Mouse (Mus musculus) kidney, postnatal 0 days (tissue): ENCODE data around the gene Hoxa7. TPM values are rescaled to one million over a fixed set of nuclear protein-coding genes. Genes with fewer than 3 reads are reported as not detected.

ENCODE experiments used
- ATAC-seq: fragments of 200-750 bp; cut with Nextera tagmentation; replicated peaks from 2 replicates; pipeline ENCODE4 v1.8.0; 2017; ENCODE audit warnings: low read depth, moderate number of reproducible peaks, moderate TSS enrichment, moderate library complexity; ENCODE audit not compliant: low FRiP score
- DNase-seq: peaks from one replicate; pipeline ENCODE4 v3.0.0-alpha.2; 2016; ENCODE audit warnings: low spot score
- H3K27ac ChIP-seq: fragments of 300-500 bp; sonication (generic); 2 replicates; pipeline ENCODE4 v1.5.1; 2014; ENCODE audit warnings: mild to moderate bottlenecking
- H3K27me3 ChIP-seq: fragments of 300-500 bp; sonication (generic); 2 replicates; pipeline ENCODE4 v1.6.1; 2014; ENCODE audit warnings: low read length, mixed read lengths; ENCODE audit not compliant: insufficient read depth
- H3K36me3 ChIP-seq: fragments of 300-500 bp; sonication (generic); 2 replicates; pipeline ENCODE4 v1.6.1; 2014; ENCODE audit warnings: low read length, mixed read lengths; ENCODE audit not compliant: insufficient read depth
- H3K4me1 ChIP-seq: fragments of 300-500 bp; sonication (generic); replicated peaks from 2 replicates; pipeline ENCODE4 v1.6.1; 2014; ENCODE audit warnings: antibody characterized with exemption, low read length, mixed read lengths; ENCODE audit not compliant: insufficient read depth
- H3K4me2 ChIP-seq: fragments of 300-500 bp; sonication (generic); 2 replicates; pipeline ENCODE4 v1.6.1; 2014; ENCODE audit warnings: mild to moderate bottlenecking, low read length, moderate library complexity, mixed read lengths
- H3K4me3 ChIP-seq: fragments of 300-500 bp; sonication (generic); replicated peaks from 2 replicates; pipeline ENCODE4 v1.5.1; 2014; ENCODE audit warnings: low read depth, low read length
- H3K9ac ChIP-seq: fragments of 300-500 bp; sonication (generic); 2 replicates; pipeline ENCODE4 v1.6.1; 2014; ENCODE audit warnings: low read depth, low read length
- H3K9me3 ChIP-seq: fragments of 300-500 bp; sonication (generic); replicated peaks from 2 replicates; pipeline ENCODE4 v1.6.1; 2016; ENCODE audit warnings: low read length, inconsistent platforms, mixed read lengths
- CTCF ChIP-seq: IDR thresholded peaks from 2 replicates; pipeline ENCODE4 v1.5.1; 2016; ENCODE audit warnings: antibody characterized with exemption, low read depth, mild to moderate bottlenecking, moderate library complexity
- WGBS: fragments of 180-500 bp; shearing (Covaris S2); extraction: QIAGEN DNeasy Blood & Tissue Kit; methylation state at CpG from one replicate; pipeline ENCODE4 v1.1.7; 2014; 5-methylcytosine and 5-hydroxymethylcytosine counted together
- polyA plus RNA-seq: library from polyadenylated mRNA; unstranded; fragments of >200 nt; fragmentation: Nextera tagmentation; extraction: Ambion mirVana; gene quantifications from 2 replicates; pipeline ENCODE4 v1.2.1, GENCODE M21; 2015

Gene Hoxa7
- polyA plus RNA-seq, 1 experiment from 2014 or later, result 29.7 TPM

DNA sequence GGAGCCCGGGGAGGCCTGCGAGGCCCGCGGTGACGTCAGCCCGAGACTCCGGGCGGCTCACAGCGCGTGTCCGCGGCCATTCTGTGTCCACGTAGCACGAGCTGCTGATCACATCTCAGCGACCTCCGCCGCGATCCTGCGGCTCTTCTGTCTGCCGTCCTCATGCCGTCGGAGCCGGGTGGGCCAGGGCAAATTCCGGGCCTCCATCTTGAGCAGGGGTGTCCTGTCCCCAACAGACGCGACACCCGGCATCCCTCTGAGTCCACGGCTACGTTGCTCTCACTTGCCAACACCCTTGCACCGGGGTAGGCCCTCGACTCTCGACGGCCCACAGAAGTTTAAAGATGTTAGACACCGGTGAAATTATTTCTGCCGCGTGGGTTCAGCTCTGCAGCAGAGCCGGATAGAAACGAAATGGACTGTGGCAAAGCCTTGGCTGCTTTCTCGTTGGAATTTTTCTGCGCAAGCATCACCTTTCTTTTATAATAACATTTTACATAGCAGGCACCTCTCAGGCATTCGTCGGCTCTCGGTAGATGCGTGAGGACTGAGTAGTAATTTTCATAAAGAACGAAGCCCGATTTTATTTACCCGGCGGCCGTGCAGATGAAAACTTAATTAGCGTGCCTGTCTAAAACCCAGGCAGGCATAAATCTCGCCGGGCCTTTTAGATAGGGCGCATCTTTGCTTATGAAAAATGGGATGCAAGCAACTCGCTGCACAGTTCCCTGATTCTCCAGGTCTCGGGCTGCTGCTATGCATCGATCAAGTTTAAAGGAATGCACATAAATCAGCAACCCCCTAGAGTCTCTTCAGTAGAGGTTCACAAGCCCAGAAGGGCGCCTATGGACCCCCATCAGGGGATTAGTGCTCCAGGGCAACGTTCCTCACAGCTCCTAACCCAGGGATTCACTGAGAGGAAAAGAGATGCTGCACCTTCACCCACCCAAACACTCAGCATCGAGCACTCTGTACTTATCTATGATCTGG, 32.2 kb upstream of the Hoxa7 start:
- H3K9ac ChIP-seq, result no peak overlapping the region
- 6% methylated on average over 59 of the region's 59 CpGs for WGBS
- DNase-seq, result peak; percentile 44
- no peak for TF ChIP-seq CTCF
- H3K4me1 ChIP-seq, result peaks cover 14% of the 10 kb centered on the region
- H3K36me3 ChIP-seq, result no peaks in the 10 kb centered on the region
- H3K4me2 ChIP-seq, result peak overlapping the region; percentile 43
- no peaks in the 10 kb centered on the region for H3K9me3 ChIP-seq
- H3K4me3 ChIP-seq, result peak overlapping the region; percentile 20
- peaks cover 44% of the 10 kb centered on the region for H3K27me3 ChIP-seq
- no peak overlapping the region for H3K27ac ChIP-seq
- no peak for ATAC-seq

GRCm38 (mm10) chr6:52252775-52253376, 31.2 kb upstream of the Hoxa7 start:
- no peaks in the 10 kb centered on the region for H3K9me3 ChIP-seq
- H3K27me3 ChIP-seq, result peaks cover 36% of the 10 kb centered on the region
- no peak for TF ChIP-seq CTCF
- 20% methylated on average over 35 of the region's 35 CpGs for WGBS
- ATAC-seq, result 0 out of 2 replicates have a peak, but pooled peaks have one; percentile 21
- no peak overlapping the region for H3K27ac ChIP-seq
- H3K4me1 ChIP-seq, result peaks cover 19% of the 10 kb centered on the region
- no peaks in the 10 kb centered on the region for H3K36me3 ChIP-seq
- no peak overlapping the region for H3K9ac ChIP-seq
- H3K4me3 ChIP-seq, result peak overlapping the region; percentile 20
- no peak for DNase-seq
- peak overlapping the region; percentile 43 for H3K4me2 ChIP-seq

- H3K9ac ChIP-seq, result no peak overlapping the region
- WGBS, result 49% methylated on average over 24 of the region's 24 CpGs
- H3K4me1 ChIP-seq, result peaks cover 22% of the 10 kb centered on the region
- no peak overlapping the region for H3K4me3 ChIP-seq
- DNase-seq (no peak), ATAC-seq (no peak)
- no peak overlapping the region for H3K27ac ChIP-seq
- TF ChIP-seq CTCF, result no peak
- no peaks in the 10 kb centered on the region for H3K9me3 ChIP-seq
- H3K36me3 ChIP-seq, result no peaks in the 10 kb centered on the region
- no peak overlapping the region; the same call in 1 of the 2 replicates for H3K4me2 ChIP-seq
- H3K27me3 ChIP-seq, result peaks cover 36% of the 10 kb centered on the region
Observed at GRCm38 (mm10) chr6:52252016-52252774, 30.5 kb upstream of the Hoxa7 start.

DNA sequence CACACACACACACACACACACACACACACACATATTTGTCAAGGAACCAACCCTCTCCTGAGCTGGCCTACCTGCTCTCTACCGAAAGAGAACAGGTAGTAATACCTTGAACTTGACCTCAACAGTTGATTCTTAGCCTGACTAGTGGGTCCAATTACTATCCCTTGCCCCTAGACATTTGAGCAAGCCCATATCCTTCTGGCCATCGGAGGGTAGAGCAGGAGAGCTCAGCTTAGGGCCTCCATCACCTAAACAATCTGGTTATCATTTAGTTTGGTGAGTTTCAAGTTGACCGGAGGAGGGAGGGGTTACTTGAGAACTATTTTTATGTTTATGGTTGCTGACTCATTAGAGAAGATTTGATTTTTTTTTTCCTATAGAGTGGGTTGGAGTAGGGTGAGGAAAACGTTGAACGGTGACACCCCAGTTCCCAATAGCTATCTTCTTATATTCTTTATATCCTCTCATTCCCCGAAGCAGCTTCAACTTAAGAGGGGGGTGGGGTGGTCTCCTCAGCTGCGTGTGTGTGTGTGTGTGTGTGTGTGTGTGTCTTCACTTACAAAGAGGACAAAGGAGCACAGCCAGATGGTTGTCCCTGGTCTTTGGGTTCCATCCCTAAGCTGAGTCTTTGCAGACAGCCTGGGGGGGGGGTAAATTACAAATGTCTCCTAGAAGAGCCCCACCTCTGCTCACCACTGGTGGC, 29.7 kb upstream of the Hoxa7 start:
- Histone ChIP-seq H3K27me3 (peaks cover 36% of the 10 kb centered on the region), H3K4me2 (no peak overlapping the region), H3K9ac (no peak overlapping the region), H3K27ac (no peak overlapping the region), H3K36me3 (no peaks in the 10 kb centered on the region), H3K4me3 (no peak overlapping the region), H3K4me1 (peaks cover 22% of the 10 kb centered on the region), H3K9me3 (no peaks in the 10 kb centered on the region)
- no peak for DNase-seq
- ATAC-seq, result no peak
- WGBS, result 59% methylated on average over 7 of the region's 7 CpGs
- no peak for TF ChIP-seq CTCF

DNA sequence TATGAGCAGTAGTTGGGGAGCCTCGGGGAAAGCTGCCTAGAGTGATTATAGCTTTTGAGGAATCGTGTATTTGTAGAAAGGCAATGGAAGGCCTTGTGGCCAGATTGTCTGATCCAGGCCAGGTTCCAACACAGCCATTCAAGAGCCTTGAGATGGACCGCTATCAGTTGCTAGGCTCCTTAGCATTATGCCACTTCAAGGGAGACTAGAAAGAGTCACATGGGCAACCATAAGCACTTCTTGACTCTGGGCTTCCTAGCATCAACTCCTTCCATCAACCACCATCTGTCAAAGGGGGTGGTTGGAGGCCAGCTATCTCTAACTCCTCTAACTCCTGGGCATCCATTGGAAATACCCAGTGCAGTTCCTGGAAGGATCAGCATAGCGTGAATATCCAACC, 28.2 kb upstream of the Hoxa7 start:
- Histone ChIP-seq H3K27ac (peak overlapping the region; percentile 78; the same call in 1 of the 2 replicates), H3K9ac (peak overlapping the region; percentile 52; the same call in 1 of the 2 replicates), H3K4me2 (peak overlapping the region; percentile 90), H3K4me3 (peak overlapping the region; percentile 72; the same call in 1 of the 2 replicates), H3K4me1 (peaks cover 22% of the 10 kb centered on the region), H3K36me3 (no peaks in the 10 kb centered on the region), H3K9me3 (no peaks in the 10 kb centered on the region), H3K27me3 (peaks cover 26% of the 10 kb centered on the region)
- no peak for TF ChIP-seq CTCF
- WGBS, result 39% methylated on average over 4 of the region's 4 CpGs
- ATAC-seq (no peak), DNase-seq (no peak)
